Mouse (Mus musculus) limb, embryonic 15.5 days (tissue): ENCODE measurements around the gene Ints5. TPM values are rescaled to one million over a fixed set of nuclear protein-coding genes. Genes with fewer than 3 reads are reported as not detected.
"Not testable (repeated sequence)": the region's sequence is repeated elsewhere in the genome, so short reads cannot be mapped to it uniquely, and the experiment has no call there.

Experiments used
- ATAC-seq: fragments of 200-750 bp; cut with Nextera tagmentation; 2 replicates; pipeline ENCODE4 v1.8.0; 2017; ENCODE audit warnings: low read depth, moderate TSS enrichment; ENCODE audit not compliant: insufficient number of reproducible peaks, low FRiP score, low TSS enrichment
- H3K27ac ChIP-seq: fragments of 300-500 bp; sonication (generic); 2 replicates; pipeline ENCODE4 v1.5.1; 2015; ENCODE audit warnings: moderate library complexity, mild to moderate bottlenecking, inconsistent platforms
- H3K27me3 ChIP-seq: fragments of 300-500 bp; sonication (generic); 2 replicates; pipeline ENCODE4 v1.6.1; 2015; ENCODE audit warnings: inconsistent platforms
- H3K36me3 ChIP-seq: fragments of 300-500 bp; sonication (generic); 2 replicates; pipeline ENCODE4 v1.6.1; 2015; ENCODE audit warnings: inconsistent platforms
- H3K4me1 ChIP-seq: fragments of 300-500 bp; sonication (generic); 2 replicates; pipeline ENCODE4 v1.6.1; 2015; ENCODE audit warnings: inconsistent platforms
- H3K4me2 ChIP-seq: fragments of 300-500 bp; sonication (generic); 2 replicates; pipeline ENCODE4 v1.6.1; 2015; ENCODE audit warnings: mild to moderate bottlenecking, inconsistent platforms
- H3K4me3 ChIP-seq: fragments of 300-500 bp; sonication (generic); 2 replicates; pipeline ENCODE4 v1.5.1; 2015; ENCODE audit warnings: mild to moderate bottlenecking, inconsistent platforms
- H3K9ac ChIP-seq: fragments of 300-500 bp; sonication (generic); 2 replicates; pipeline ENCODE4 v1.6.1; 2015; ENCODE audit warnings: inconsistent platforms
- H3K9me3 ChIP-seq: fragments of 300-500 bp; sonication (generic); 2 replicates; pipeline ENCODE4 v1.6.1; 2016; ENCODE audit warnings: inconsistent platforms
- WGBS: fragments of 180-500 bp; shearing (Covaris S2); methylation state at CpG from one replicate; pipeline ENCODE4 v1.1.7; 2015; 5-methylcytosine and 5-hydroxymethylcytosine counted together
- polyA plus RNA-seq: library from polyadenylated mRNA; unstranded; fragments of >200 nt; fragmentation: Nextera tagmentation; extraction: Ambion mirVana; gene quantifications from 2 replicates; pipeline ENCODE4 v1.2.1, GENCODE M21; 2015

Gene Ints5
- polyA plus RNA-seq: 38.6 and 42.0 TPM in 2 replicates

DNA sequence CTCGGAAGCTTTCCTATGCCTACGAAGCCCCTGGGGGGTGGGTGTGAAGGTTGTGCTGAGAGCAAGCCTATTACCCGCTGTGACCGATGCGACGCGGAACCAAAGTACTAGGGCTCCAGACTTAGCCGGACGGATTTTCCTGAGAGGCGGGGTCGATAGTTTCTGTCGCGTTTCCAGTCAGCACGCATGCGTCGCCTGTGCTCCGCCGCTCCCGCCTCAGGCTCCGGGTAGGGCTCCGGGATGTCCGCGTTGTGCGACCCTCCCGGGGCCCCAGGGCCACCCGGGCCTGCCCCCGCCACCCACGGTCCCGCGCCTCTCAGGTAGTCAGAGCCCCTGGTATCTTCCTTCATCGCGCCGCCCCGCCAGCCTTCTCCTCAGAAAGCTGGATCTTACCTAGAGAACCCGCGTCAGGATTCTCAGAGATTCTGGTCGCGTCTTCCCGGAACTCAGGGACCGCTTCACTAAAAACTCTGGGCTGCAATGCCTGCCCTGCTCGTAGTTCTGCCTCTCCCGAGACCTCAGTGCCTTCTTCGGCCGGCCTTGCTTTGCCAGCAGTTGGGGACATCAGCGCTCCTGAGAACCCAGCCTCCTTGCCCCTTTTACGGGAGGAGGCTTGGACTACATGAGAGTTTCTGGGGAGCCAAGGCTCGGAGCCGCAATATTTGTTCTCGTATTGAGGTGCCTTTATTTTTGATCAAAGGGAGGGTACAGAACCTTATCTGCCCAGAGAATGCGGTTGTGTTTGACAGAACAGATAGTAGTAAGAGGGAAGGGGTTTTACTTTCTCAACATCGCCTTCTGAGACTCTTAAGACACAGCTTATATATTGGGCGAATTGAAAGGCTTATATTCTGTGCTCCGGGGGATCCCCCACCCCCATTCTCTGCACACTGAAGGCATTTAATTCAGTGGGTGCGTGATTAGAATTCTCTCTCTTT lies at the start of gene Ints5:
TSS of gene Ints5 (plus strand) at position 177 of the 938 bp plus-strand sequence.
- H3K4me1 ChIP-seq: peaks cover 37% of the 10 kb centered on the region
- peak within 1 kb of the TSS; percentile 79 for H3K4me2 ChIP-seq
- peaks cover 30% of the 10 kb centered on the region for H3K36me3 ChIP-seq
- H3K9me3 ChIP-seq: no peaks in the 10 kb centered on the region
- peak within 1 kb of the TSS; percentile 84 for H3K9ac ChIP-seq
- 2% methylated on average over 54 of the region's 54 CpGs for WGBS
- H3K4me3 ChIP-seq: peak within 1 kb of the TSS; percentile 79
- no peaks in the 10 kb centered on the region for H3K27me3 ChIP-seq
- peak within 1 kb of the TSS; percentile 90 for H3K27ac ChIP-seq
- peak; percentile 30; the same call in 1 of the 2 replicates for ATAC-seq

- Histone ChIP-seq H3K9me3 (no peaks in the 10 kb centered on the region), H3K4me1 (peaks cover 17% of the 10 kb centered on the region), H3K27ac (peak overlapping the region; percentile 35; the same call in 1 of the 2 replicates), H3K9ac (no peak overlapping the region), H3K4me3 (no peak overlapping the region), H3K27me3 (no peaks in the 10 kb centered on the region), H3K36me3 (peaks cover 46% of the 10 kb centered on the region), H3K4me2 (no peak overlapping the region)
- 55% methylated on average over 5 of the region's 5 CpGs for WGBS
- no peak for ATAC-seq
Observed at GRCm38 (mm10) chr19:8844371-8845129, 48.3 kb upstream of the Ints5 start.

GRCm38 (mm10) chr19:8848356-8848755 lies 44.4 kb upstream of the Ints5 start:
- WGBS: 75% methylated on average over 5 of the region's 5 CpGs
- Histone ChIP-seq H3K4me3 (no peak overlapping the region), H3K4me2 (no peak overlapping the region), H3K27me3 (no peaks in the 10 kb centered on the region), H3K27ac (no peak overlapping the region), H3K36me3 (peaks cover 34% of the 10 kb centered on the region), H3K4me1 (peaks cover 16% of the 10 kb centered on the region), H3K9ac (no peak overlapping the region), H3K9me3 (no peaks in the 10 kb centered on the region)
- no peak for ATAC-seq

DNA sequence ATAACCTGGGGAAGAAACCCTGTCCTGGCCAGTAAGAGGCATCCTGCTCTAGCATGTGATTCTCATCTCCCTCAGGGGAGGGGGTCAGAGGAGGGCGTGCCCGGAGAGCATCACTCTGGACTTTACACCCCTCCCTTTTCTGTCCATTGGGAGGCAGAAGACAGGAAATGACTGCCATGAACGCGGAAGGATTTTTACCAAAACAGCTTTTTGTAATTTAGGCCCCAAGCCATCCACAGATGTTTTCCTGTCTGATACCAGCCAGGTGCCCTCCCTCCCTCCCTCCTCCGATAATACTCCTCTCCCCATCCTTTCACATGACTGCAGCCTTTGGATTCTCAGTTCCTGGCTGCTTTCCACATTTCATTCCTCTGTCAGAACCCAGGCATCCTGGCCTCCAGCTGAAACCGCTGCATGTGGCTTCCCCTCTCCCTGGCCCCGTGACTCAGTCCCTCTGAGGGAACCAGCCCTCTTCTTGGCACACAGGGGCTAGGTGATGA lies 42.4 kb upstream of the Ints5 start, which contains the start of gene Lrrn4cl:
TSS of gene Lrrn4cl (plus strand) at position 367 of the 500 bp plus-strand sequence.
- Histone ChIP-seq H3K4me1 (peaks cover 16% of the 10 kb centered on the region), H3K4me3 (no peak within 1 kb of the TSS), H3K27me3 (no peaks in the 10 kb centered on the region), H3K27ac (peak within 1 kb of the TSS; percentile 65), H3K4me2 (no peak within 1 kb of the TSS), H3K9me3 (no peaks in the 10 kb centered on the region), H3K9ac (no peak within 1 kb of the TSS), H3K36me3 (peaks cover 31% of the 10 kb centered on the region)
- ATAC-seq: peak; percentile 49; the same call in 1 of the 2 replicates
- WGBS: 8% methylated on average over 7 of the region's 7 CpGs

- no peak overlapping the region for H3K4me2 ChIP-seq
- peaks cover 19% of the 10 kb centered on the region for H3K36me3 ChIP-seq
- H3K4me1 ChIP-seq: peaks cover 16% of the 10 kb centered on the region
- H3K27ac ChIP-seq: no peak overlapping the region
- WGBS: 52% methylated on average over 7 of the region's 7 CpGs
- no peak for ATAC-seq
- no peak overlapping the region for H3K4me3 ChIP-seq
- no peak overlapping the region for H3K9ac ChIP-seq
- no peaks in the 10 kb centered on the region for H3K27me3 ChIP-seq
- no peaks in the 10 kb centered on the region for H3K9me3 ChIP-seq
Observed at GRCm38 (mm10) chr19:8851639-8852038, 41.2 kb upstream of the Ints5 start.

DNA sequence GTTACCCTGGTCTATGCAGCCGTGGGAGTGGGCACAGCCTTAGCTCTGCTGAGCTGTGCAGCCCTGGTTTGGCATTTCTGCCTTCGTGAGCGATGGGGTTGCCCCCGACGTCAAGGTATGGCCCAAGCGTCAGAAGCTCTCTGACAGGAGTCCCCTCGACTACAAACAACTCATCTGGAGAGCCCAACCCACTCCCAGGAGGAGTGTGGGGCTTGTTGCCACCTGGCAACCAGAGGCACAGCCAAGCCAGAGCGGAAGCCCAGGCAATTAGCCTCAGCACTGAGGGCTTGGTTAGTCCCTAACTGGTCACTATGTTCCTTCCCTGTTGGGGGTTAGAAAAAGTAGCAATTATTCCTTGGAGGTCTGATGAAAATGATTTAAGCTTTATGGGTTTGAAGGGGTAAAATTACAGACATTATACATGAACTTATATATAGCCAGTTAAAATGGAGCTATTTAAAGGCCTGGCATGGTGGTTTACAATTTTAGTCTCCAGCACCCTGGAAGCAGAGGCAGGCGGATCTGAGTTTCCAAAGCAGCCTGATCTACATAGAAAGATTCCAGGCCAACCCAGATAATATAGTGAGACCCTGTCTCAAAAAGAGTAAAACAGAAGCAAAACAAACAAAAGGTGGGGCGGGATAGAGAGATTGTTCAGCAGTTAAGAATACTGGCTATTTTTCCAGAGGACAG lies 40.4 kb upstream of the Ints5 start:
- Histone ChIP-seq H3K27me3 (no peaks in the 10 kb centered on the region), H3K4me3 (no peak overlapping the region), H3K27ac (no peak overlapping the region), H3K4me2 (no peak overlapping the region), H3K4me1 (peaks cover 16% of the 10 kb centered on the region), H3K9ac (no peak overlapping the region), H3K36me3 (peaks cover 12% of the 10 kb centered on the region), H3K9me3 (no peaks in the 10 kb centered on the region)
- WGBS: 43% methylated on average over 10 of the region's 10 CpGs
- no peak for ATAC-seq

GRCm38 (mm10) chr19:8853117-8853516 lies 39.7 kb upstream of the Ints5 start:
- Histone ChIP-seq H3K9me3 (no peaks in the 10 kb centered on the region), H3K9ac (no peak overlapping the region), H3K36me3 (peaks cover 6% of the 10 kb centered on the region; the same call in 1 of the 2 replicates), H3K4me1 (peaks cover 16% of the 10 kb centered on the region), H3K27me3 (no peaks in the 10 kb centered on the region), H3K4me2 (no peak overlapping the region), H3K27ac (no peak overlapping the region), H3K4me3 (no peak overlapping the region)
- no peak for ATAC-seq
- 83% methylated on average over 3 of the region's 3 CpGs for WGBS

GRCm38 (mm10) chr19:8857689-8858088 lies 35.1 kb upstream of the Ints5 start:
- H3K9ac ChIP-seq: no peak overlapping the region
- no peak overlapping the region for H3K4me2 ChIP-seq
- no peaks in the 10 kb centered on the region for H3K9me3 ChIP-seq
- no peak for ATAC-seq
- H3K27me3 ChIP-seq: no peaks in the 10 kb centered on the region
- H3K4me1 ChIP-seq: no peaks in the 10 kb centered on the region
- no peak overlapping the region for H3K4me3 ChIP-seq
- H3K36me3 ChIP-seq: no peaks in the 10 kb centered on the region
- H3K27ac ChIP-seq: no peak overlapping the region
- 38% methylated on average over 4 of the region's 4 CpGs for WGBS

GRCm38 (mm10) chr19:8859018-8859417 lies 33.8 kb upstream of the Ints5 start:
- no peaks in the 10 kb centered on the region for H3K4me1 ChIP-seq
- H3K27ac ChIP-seq: no peak overlapping the region
- no peak overlapping the region for H3K4me3 ChIP-seq
- no peak overlapping the region for H3K9ac ChIP-seq
- 26% methylated on average over 1 of the region's 1 CpGs for WGBS
- H3K4me2 ChIP-seq: no peak overlapping the region
- H3K27me3 ChIP-seq: no peaks in the 10 kb centered on the region
- H3K36me3 ChIP-seq: no peaks in the 10 kb centered on the region
- no peak for ATAC-seq
- H3K9me3 ChIP-seq: no peaks in the 10 kb centered on the region

DNA sequence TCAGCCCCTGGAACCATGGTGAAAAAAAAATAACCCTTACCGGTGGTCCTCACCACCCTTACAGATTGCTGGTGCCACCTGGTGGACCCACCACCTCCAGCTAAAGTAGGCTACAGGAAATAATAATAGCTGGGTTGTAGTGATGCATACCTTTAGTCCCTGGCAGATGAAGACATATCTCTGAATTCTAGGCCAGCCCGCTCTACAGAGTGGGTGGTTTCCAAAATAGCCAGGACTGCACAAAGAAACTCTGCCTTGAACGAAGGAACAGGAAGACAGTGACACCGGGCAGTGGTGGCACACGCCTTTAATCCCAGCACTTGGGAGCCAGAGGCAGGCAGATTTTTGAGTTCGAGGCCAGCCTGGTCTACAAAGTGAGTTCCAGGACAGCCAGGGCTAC lies 28.5 kb upstream of the Ints5 start:
- Histone ChIP-seq H3K4me2 (no peak overlapping the region), H3K9ac (no peak overlapping the region), H3K27ac (no peak overlapping the region), H3K27me3 (no peaks in the 10 kb centered on the region), H3K4me1 (no peaks in the 10 kb centered on the region), H3K4me3 (no peak overlapping the region), H3K9me3 (no peaks in the 10 kb centered on the region), H3K36me3 (no peaks in the 10 kb centered on the region)
- no peak for ATAC-seq
- WGBS: 83% methylated on average over 6 of the region's 6 CpGs

GRCm38 (mm10) chr19:8870381-8870780 lies 22.4 kb upstream of the Ints5 start:
- not testable (repeated sequence) for H3K9ac ChIP-seq, ATAC-seq, H3K4me3 ChIP-seq

More at GRCm38 (mm10) chr19:8870381-8870780, 22.4 kb upstream of the Ints5 start:
- H3K9me3 ChIP-seq, H3K27me3 ChIP-seq, H3K27ac ChIP-seq: not testable (repeated sequence)
- peak overlapping the region; percentile 83; the same call in 1 of the 2 replicates for H3K4me2 ChIP-seq
- peaks cover 24% of the 10 kb centered on the region for H3K36me3 ChIP-seq
- WGBS: 80% methylated on average over 3 of the region's 3 CpGs
- H3K4me1 ChIP-seq: peaks cover 10% of the 10 kb centered on the region
